Mouse (Mus musculus) C2C12 (cell line): Measurements from ENCODE around the gene Kif1c.

Source experiments
- CEBPB ChIP-seq: IDR thresholded peaks from one replicate; pipeline ENCODE4 v1.6.1; 2011; ENCODE audit warnings: low read depth, mild to moderate bottlenecking, control low read depth, moderate library complexity
- CTCF ChIP-seq: IDR thresholded peaks from one replicate; pipeline ENCODE4 v1.5.1; 2011; ENCODE audit not compliant: control insufficient read depth, insufficient read depth, insufficient read length
- FOSL1 ChIP-seq: IDR thresholded peaks from one replicate; pipeline ENCODE4 v1.8.0; 2011; ENCODE audit warnings: mild to moderate bottlenecking, low read length; ENCODE audit not compliant: poor library complexity, insufficient read depth, severe bottlenecking
- MAX ChIP-seq: IDR thresholded peaks from one replicate; pipeline ENCODE4 v1.6.1; 2011; ENCODE audit warnings: mild to moderate bottlenecking, control low read depth
- MYOD1 ChIP-seq: IDR thresholded peaks from one replicate; pipeline ENCODE4 v1.6.1; 2011; ENCODE audit warnings: low read depth; ENCODE audit not compliant: control insufficient read depth, insufficient read length
- MYOG ChIP-seq: IDR thresholded peaks from one replicate; pipeline ENCODE4 v1.6.1; 2011; ENCODE audit not compliant: control insufficient read depth, insufficient read length; ENCODE audit errors: extremely low read depth
- USF1 ChIP-seq: IDR thresholded peaks from one replicate; pipeline ENCODE4 v1.6.1; 2011; ENCODE audit warnings: low read depth, mild to moderate bottlenecking, control low read depth, moderate library complexity

GRCm38 (mm10) chr11:70666687-70667086 is 33.7 kb upstream of the Kif1c start:
- TF ChIP-seq CTCF (no peak), USF1 (no peak), MAX (no peak), FOSL1 (no peak), MYOD1 (no peak), CEBPB (no peak), MYOG (no peak)
